Mouse (Mus musculus) heart, adult 8-10 months (tissue): ENCODE results near the gene Pkd2. TPM values are rescaled to one million over a fixed set of nuclear protein-coding genes. Genes with fewer than 3 reads are reported as not detected.
"Not testable (repeated sequence)": the region's sequence is repeated elsewhere in the genome, so short reads cannot be mapped to it uniquely, and the experiment has no call there.

Experiments used
- DNase-seq: peaks from one replicate; pipeline ENCODE4 v3.0.0; 2022; ENCODE audit warnings: low spot score
- total RNA-seq, 4 experiments: library from RNA; stranded (reverse); gene quantifications; 2 replicates each; pipeline ENCODE4 v1.2.4; 2022

Pkd2 gene
- 10 to 100 TPM; 17.0 to 18.9 (median 18.2) TPM for total RNA-seq

GRCm38 (mm10) chr5:104458832-104459705, at the start of gene Pkd2:
Gene Pkd2, plus strand, starts transcription at chr5:104459450.
- DNase-seq = peak; percentile 71

DNA sequence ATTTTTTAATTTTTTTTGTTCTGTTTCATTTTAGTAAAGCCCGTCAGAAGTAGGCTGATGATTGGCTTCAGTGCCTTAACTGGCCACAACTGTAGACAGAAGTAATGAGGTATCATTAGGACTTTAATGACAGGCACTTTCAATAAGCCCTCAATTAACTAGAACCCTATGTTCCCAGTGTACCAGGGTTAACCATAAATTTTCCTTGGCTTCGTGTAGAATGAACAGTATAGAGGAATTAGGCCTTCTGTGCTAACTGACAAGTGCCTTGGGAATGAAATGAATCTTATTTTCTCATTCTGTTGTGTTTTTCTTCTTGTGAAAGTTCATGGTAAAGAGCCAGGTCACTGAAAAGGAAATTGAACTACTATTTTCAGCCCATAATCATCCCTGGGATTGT, 43.3 kb upstream of the Pkd2 start:
- DNase-seq = no peak

GRCm38 (mm10) chr5:104417028-104417427, 42.2 kb upstream of the Pkd2 start:
- no peak for DNase-seq

- no peak for DNase-seq
These were observed 41.5 kb upstream of the Pkd2 start for GRCm38 (mm10) chr5:104417721-104418120.

DNA sequence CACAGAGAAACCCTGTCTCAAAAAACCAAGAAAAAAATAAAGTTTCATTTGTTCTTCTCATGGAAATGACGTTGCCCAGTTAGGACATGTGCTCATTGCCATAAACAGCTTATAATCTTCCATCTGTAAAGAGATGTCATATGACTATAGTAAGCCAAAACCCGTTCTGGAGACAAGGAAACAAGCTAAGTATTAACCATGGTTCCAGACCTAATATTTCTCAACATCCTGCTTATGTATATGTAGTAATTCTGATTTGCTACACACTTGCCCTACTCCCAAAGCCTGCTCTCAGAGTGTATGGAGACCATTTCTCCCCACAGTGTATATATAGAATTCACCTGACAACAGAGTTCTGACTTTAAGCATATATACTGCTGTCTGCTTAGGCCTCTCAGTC, 37.2 kb upstream of the Pkd2 start:
- DNase-seq = no peak

GRCm38 (mm10) chr5:104423861-104424260, 35.4 kb upstream of the Pkd2 start:
- no peak for DNase-seq

DNA sequence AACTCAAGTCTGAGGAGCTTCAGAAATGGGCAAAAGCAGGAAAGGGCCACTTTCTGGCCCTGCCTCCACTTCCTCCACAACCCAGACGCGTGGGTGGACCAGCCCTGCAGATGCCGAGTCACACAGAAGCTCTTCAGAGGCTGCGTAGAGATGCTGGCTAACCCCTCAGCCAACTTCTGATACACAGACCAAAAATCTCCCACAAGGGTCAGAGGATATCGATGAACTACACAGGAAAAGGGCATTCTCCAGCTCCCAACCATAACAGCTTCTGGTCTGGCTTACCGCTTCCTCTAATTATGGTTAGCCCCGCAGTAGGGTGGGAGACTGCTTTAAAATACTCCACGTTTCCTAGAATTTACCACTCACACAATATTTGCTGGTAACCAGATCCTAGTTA, 33.3 kb upstream of the Pkd2 start:
- DNase-seq = no peak

- DNase-seq = no peak
These were observed 26.4 kb upstream of the Pkd2 start for GRCm38 (mm10) chr5:104432886-104433285.

DNA sequence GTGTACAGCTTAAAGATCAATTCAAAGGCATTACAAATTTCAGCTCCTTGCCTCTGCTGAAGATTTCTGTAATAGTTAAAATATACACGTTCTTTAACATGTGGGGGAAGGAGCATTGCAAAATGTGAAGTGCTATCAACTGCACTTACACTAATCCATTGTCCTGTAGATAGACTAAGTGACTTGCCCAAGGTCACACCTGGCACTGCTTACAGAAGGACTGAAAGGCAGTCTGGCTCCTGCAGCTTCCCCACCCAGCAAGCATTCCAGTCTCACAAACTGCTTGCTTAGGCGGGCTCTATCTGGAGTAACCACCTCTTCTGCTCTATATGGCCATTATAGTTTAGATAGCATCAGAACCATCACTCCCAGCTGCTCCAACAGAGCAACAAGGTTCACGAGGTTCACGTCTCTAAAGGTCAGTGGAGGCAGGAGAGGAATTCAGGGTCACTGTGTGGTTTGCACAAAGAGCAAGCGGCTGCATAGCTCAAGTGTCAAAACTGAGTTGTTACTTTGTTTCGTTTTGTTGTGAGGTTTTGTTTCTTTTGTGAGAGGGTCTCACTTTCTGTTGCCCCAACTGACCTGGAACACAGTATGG, 25.2 kb upstream of the Pkd2 start:
- no peak for DNase-seq

- DNase-seq = no peak
These were observed 24.4 kb upstream of the Pkd2 start, which contains the start of gene Spp1 for GRCm38 (mm10) chr5:104434835-104435301. Gene Spp1, plus strand, starts transcription at chr5:104435118.

- DNase-seq = no peak
These were observed 22.7 kb upstream of the Pkd2 start for GRCm38 (mm10) chr5:104436406-104437076.

DNA sequence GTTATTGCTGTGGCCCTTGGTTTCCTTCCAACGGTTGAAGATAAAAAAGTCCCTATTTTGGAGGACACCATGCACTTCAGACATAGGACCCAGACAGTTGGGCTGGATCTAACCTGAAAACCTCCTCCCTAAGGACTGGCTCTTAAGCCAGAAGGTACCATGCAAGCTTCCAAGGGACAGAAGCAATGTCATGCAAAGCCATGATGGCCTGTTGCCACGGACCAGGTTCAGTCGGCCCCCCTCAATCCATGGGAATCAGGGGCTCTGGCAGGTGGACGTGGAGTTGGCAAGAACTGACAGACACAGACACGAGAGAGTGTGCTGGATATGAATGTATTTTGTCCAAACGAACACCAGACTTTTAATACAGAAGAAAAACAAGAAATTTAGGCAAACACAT, 16.9 kb upstream of the Pkd2 start:
- DNase-seq = no peak

GRCm38 (mm10) chr5:104442850-104443249, 16.4 kb upstream of the Pkd2 start:
- no peak for DNase-seq

- peak; percentile 44 for DNase-seq
These were observed 13.1 kb upstream of the Pkd2 start for GRCm38 (mm10) chr5:104446156-104446555.

GRCm38 (mm10) chr5:104448346-104448745, 10.9 kb upstream of the Pkd2 start:
- DNase-seq = not testable (repeated sequence)

GRCm38 (mm10) chr5:104449491-104449890, 9.8 kb upstream of the Pkd2 start:
- no peak for DNase-seq

- no peak for DNase-seq
These were observed 6.2 kb upstream of the Pkd2 start for GRCm38 (mm10) chr5:104453075-104453474.

DNA sequence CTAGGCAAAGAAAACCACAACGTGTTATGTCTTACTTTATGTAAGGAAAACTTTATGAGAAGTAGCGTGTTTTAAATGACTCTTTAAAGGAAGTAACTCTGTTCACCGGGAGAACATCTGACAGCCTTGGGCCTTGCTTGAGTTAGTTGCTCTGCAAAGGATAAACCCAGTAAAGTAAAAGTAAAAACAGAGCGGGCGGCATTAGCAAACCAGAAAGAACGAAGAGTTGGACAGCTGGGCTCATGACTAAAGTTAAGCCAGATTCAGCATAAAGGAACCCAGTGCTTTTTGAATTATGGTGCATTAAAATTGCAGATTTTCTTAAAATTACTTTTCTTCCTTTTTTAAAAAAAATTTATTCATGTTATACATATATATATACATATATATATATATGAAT, 4.7 kb upstream of the Pkd2 start:
- DNase-seq = no peak

DNA sequence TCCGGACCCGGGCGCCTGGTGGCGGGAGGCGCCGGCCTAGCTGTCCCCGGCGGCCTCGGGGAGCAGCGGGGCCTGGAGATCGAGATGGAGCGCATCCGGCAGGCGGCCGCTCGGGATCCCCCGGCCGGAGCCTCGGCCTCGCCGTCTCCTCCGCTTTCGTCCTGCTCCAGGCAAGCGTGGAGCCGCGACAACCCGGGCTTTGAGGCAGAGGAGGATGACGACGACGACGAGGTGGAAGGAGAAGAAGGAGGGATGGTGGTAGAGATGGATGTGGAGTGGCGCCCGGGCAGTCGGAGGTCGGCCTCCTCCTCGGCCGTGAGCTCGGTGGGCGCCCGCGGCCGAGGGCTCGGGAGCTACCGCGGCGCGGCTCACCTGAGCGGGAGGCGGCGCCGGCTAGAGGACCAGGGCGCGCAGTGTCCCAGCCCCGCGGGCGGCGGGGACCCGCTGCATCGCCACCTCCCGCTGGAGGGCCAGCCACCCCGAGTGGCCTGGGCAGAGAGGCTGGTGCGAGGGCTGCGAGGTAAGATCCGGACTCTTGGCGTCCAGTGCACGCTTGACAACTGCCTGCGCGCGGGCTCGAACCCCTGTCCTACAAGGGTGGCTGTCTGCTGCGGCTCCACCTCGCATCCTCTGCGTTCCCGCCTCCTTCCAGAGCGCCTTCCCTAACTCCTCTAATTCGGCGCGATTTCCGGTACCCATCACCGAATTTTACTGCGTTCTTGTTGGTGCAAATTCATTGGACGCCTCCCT, 631 bp downstream of the Pkd2 start:
- DNase-seq = peak; percentile 62

DNA sequence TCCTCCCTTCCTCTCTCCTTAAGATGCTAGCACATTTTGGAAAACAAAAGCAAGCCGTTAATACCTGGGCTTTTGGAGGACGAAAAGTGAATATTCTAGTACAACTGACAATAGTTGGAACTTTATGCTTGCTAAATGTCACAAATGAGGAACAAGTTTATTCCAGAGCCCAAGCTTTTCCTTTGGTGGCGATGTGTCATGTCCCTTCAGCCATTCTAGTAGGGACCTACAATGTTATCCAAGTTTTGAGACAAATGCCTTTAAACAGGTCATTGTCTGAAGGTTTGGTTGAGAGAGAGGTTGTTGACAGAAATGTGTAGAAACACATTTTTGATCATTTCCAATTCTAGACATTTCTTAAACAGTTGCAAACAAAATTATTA, 1.2 kb downstream of the Pkd2 start:
- DNase-seq = no peak

GRCm38 (mm10) chr5:104460856-104461255, 1.6 kb downstream of the Pkd2 start:
- DNase-seq = peak; percentile 56

GRCm38 (mm10) chr5:104465279-104465678, 6.0 kb downstream of the Pkd2 start:
- DNase-seq = no peak
